Mouse (Mus musculus) frontal cortex, adult (tissue): ENCODE measurements around the gene Tesk1.

Source experiments
- ATAC-seq: cut with Nextera tagmentation; 2 replicates; pipeline ENCODE4 v1.9.2; 2017; ENCODE audit warnings: mild to moderate bottlenecking, moderate library complexity, mixed read lengths; ENCODE audit not compliant: low TSS enrichment

Gene Tesk1

DNA sequence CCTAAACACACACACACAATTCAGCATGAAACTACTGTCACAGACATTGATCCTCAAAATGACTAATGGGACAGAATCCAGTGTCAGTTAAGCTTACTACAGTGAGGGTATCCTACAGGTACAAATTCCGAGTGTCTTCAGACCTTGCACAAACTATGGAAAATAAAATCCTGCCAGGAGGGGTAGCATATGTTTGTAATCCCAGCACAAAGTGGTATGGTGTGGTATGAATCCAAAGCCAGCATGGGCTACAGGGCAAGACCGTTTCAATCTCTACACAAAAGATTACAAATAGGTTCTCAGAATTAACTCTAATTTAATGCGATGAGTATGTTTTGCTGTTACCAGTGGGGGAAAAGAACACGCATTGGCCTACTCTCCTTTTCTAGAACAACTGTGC, at the start of gene Tesk1:
Gene Tesk1, plus strand, starts transcription at position 301 of the 400 bp plus-strand sequence.
- 0 out of 2 replicates have a peak, but pooled peaks have one; percentile 1 for ATAC-seq

DNA sequence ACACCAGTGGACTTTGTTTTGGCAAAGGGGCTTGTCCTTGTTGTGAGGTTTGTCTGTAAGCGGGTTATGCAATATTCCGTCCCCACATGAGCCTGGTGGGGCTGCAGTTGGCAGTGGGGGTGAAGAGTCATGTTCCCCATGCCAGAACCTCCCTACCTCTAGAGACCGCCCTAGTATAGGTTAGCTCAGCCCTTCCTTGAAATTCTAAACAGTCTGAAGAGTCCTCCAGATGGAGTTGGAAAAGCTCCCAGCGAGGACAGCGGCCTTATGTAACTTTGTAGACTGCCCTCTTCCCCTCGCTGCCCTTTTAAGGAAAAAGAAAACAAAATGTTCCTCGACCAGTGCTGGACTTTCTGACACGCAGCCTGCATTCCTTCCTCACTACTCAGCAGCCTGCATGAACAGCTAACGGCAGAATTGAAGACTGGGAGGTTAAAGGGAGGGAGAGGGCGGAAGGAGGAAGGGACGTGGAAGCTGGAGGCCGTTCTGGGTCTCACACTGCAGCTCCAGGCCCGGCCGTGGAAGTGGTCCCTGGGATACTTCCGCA, 47.3 kb upstream of the Tesk1 start:
- no peak for ATAC-seq

DNA sequence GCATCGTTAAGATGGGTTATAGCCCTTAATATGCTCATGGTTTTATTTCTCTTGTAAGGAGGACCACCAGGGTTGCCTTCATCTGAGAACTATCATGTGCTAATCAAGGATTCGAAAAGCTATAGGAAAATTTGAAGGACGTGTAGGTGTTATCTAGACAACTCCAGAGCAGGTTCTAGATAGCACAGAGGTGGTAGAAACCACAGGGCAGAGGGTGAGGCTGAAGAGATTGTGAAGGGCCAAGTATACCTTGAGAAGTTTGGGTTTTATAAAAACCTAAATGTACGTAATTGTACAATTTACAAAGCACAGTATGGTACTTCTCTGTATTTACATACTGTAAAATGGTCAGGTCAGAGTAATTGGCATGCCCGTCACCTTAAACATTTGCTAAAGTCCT, 46.6 kb upstream of the Tesk1 start:
- ATAC-seq: no peak

DNA sequence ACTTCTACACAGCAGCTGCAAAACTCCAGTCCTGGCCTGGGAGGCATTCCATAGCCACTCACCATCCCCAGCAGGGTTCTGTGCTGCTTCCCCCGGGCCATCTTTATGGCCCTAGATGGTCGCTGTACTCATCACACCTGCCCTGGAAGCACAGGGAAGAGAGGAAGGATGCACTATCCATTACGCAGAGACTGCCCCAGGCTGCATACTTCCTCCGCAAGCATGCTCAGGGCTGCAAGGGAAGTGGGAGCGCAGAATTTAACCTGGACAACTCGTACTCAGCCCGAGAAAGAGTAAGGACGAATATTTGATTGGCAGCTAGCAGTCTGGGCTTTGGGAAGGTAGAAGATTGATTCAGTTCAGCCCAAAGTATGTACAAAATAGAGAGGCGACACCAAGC, 45.9 kb upstream of the Tesk1 start:
- ATAC-seq: no peak

DNA sequence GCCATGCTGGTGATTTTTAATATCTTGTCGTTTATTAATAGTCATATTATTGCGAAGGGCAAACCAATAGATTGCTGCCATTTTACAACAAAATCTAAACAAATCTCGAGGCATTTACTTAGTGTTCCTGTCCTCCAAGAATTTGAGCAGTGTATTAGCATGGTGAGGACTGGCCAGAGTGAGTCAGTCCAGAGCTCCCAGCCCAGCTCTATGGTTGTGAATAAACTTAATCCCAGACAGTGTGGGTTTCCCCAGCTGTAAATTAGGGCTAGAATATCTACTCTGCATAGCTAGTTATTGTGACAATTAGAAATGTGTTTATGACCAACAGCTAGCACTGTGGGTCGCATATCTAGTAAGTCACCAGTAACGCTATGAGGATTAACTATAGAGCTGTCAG, 45.4 kb upstream of the Tesk1 start:
- ATAC-seq: no peak

DNA sequence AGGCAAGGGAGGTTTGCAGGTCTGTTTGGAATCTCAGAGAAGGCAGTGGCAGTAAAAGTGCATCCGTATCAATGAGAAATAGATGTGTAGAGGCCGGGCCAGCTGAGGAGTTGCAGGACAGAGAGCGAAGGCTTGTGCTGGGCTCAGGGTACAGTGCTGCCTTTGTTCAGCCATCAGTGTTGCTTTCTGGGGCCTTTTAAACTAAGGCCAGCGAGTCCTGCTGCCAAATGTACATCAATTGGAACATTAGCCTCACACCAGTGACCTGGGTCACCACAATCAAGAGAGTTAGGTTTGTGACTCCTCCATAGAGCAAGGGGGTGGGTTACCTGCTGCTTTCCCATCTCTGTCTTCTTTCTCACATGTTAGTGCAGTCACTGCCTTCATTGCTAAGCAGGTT, 43.7 kb upstream of the Tesk1 start:
- 0 out of 2 replicates have a peak, but pooled peaks have one; percentile 13 for ATAC-seq

DNA sequence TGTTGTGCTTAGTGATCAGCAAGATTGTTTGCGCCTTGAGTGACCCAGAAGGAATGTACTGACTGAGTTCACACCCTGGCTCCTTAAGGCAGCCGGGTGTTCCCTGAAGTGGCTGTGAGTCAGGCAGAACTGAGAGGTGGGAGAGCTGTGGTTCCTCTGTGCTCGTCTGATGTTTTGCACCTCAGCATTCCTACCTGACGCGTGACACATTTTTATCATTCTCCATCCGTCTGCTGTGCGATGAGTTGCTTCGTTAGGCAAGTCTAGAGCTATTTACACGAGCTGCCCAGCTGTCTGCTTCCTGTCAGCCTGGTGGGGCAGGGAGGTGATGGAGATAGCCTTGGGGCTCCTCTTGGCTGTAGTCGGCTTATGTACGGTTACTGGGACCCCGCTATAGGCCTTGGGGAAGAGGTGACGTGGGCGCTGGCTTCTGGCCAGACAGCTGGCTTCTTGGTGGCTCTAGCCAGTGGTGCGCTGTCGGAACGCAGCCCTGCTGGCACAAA, 42.9 kb upstream of the Tesk1 start:
- ATAC-seq: peak; percentile 24

DNA sequence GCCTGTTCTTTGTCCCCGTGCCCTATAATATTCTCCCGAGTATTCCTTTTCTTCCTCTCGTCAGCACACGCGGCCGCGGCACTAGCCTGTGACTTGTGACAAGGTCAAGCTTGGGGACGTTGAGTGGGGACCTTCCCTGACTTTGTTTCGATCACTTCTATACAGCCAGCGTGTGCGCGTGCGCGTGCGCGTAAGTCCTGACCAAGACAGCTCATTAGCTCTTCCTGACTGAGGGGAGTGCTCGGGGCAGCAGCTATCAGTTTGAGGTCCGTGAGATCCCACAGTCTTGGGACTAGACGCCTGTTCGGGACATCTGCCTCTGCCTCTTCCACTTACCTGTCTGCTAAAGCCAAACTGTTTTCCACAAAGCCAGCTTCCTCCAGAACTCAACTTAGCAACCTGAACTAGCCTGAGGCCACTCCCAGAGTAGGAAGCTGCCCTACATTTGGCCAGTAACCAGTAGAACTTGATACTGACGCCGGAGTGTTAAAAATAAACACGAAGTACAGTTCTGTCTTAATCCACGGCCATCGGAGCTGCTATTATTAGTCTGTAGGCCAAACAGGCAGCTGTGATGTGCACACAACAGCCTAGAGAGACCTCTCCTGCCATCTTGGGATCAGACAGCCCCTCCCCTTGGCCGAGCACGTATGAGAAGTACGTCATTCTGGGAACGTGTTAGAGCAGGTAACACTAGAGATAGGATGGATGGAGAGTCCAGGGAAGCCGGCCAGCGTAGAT, 42.2 kb upstream of the Tesk1 start:
- no peak for ATAC-seq

DNA sequence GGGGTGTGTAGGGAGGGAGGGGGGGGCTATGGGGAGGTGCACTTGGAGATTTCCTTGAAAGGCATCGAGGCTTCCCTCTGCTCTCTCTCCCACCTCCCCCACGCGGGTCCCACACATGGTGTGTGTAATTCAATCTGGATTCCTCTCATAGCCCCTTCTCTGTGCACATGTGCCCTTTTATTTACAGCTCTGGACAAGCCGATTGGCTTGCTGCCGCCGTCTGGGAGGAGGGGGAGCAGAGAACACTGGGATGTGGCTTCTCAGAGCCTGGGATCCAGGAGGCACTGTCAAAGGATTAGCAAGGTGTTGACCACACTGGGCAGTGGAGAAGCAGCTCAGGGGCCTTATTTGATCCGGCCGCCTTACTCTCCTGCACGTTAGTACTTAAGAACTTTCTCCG, 40.8 kb upstream of the Tesk1 start:
- ATAC-seq: no peak

DNA sequence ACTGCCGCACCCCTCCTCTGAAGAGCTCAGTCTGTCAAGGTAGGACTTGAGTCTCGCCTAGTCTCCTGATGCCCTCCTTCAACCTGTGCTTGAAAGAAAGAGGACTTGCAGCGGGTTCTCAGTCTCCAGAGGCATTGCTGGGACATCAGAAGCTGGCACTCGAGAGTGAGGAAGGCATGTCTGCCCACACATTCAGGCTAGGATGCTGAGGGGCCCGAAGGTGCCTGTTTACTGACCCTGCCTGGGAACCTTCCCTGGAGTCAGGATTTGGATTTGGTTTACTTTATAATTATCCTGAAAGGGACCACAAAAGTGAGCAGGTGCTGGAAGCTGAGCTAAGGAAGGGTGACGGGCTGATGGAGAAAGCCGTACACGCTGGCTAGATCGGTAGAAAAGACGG, 40.3 kb upstream of the Tesk1 start:
- no peak for ATAC-seq

DNA sequence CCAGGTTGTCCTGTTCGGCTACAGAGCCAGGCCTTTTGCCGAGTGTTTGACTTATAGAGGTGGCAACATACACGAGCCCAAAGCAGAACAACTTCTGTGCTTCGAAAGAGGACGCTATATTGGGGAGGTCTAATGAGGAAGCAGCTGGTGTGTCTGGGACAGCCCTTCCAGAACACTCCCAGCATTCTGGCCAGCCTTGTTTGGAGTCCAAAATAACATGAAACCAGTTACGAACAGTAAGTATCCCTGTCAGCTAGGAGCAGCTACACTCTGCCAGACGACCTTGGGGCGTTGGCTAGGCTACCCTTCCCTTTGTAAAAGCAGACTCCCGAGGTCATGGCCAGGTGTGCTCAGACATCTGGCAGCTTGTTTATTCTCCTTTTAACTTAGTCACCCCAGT, 39.5 kb upstream of the Tesk1 start:
- ATAC-seq: no peak

DNA sequence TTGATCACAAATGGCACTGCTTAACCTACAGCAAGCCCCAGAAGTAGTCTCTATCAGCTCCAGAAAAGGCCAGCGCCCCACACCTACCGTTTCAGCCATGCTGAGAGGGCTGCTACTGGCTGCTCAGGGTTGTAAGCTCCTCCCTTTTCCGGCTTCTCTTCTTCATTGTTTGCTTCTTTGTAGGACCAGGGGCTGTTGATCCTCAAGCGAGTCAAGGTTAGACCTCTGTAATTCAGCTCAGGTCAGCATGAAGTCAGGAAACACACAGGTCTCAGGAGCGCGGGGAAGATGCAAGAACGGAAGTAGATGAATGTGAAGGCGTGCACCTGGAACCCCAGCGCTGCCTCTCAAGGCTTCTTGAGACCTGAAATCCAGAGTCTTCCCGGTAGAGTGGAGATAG, 37.0 kb upstream of the Tesk1 start:
- ATAC-seq: no peak

DNA sequence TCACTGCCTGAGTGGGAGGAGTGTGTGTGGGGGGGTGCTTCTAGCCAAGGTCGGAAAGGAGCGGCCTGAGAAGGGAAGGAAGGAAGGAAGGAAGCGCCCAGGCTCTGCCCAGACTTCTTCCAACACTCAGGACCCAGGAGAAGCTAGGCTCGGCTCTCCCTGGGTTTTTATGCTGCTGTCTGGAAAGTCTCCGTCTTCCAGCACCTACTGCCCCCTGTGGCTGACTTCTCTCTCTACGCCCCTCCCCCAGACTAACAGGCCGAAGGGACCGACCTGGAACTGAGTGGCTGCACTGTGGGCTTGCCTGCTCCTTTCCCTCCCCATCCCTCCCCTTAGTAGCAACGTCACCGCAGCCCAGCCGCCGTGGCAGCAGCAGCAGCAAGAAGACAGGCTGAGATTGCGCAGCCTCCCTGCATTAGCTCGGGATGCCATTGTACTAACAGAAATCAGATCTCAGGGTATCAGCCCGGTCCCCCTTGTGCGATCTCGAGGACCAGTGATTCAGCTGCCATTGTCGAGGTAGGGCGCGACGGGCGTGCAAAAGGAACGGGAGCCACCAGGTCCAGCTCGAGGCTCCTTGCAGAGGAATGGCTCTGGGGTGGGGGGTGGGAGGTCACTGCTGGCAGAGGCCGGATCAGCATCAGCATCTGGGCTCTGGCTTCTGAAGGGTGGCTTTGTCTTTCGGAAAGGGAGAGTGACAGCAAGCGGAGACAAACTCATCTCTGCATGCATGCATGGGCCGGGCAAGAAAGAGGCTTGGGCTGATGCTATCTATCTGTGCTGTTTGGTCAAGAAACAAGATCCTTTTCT, 35.4 kb upstream of the Tesk1 start:
- ATAC-seq: peak; percentile 86

DNA sequence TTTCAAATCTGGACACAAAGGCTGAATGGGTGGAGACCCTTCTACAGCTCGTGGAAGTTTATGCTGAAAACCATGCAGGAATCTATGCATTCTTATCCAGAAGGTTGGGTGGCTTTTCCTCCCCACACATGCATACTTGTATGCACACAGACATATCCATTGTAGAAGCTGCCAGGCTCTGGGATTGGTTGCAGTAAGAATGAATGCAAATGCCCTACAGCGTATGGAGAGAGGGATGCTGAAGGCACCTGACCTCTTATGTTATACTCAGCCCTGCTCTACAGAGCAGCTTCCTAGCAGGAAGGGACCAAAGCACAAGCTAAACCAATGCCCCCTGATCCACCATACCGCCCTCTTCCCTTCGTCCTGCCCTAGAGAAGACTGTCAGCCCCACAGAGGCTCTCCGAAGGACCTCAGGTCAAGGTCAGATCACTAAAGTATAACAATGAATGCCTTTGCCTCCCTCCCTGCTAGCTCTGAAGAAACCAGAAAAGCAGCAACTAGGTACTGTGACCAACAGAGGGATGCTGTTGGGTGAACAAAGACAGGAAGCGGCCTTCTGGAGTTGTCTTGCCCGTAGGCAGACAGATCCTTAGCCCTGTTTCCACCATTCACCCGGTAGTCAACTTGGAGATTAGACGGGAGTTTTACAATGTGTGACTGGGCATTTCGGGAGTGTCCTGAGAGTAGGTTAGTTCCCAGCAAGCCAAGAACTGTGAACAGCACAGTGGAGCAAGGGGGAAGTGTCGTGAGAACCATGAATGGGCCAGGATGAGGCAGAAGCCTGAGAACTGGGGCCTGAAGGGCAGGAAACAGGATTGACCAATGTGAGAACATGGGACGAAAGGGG, 34.4 kb upstream of the Tesk1 start:
- ATAC-seq: peak; percentile 24; the same call in 1 of the 2 replicates

DNA sequence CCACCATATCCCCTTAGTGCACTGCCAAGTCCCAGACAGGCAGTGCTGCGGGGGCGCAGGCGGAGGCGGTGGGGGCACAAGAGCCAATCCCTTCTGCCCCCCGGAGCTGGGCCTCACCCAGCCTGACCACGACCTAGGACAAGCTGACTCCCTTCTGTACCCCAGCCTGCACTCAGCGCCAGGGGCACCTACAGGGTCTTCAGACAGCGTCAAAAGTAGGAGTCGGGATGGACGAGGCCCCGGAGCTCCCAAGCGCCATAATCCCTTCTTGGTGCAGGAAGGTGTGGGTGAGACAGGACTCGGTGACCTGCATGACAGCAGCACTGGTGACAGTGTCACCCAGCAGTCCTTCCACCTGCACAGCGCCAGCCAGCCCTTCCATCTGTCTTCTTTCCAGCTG, 27.0 kb upstream of the Tesk1 start:
- no peak for ATAC-seq

DNA sequence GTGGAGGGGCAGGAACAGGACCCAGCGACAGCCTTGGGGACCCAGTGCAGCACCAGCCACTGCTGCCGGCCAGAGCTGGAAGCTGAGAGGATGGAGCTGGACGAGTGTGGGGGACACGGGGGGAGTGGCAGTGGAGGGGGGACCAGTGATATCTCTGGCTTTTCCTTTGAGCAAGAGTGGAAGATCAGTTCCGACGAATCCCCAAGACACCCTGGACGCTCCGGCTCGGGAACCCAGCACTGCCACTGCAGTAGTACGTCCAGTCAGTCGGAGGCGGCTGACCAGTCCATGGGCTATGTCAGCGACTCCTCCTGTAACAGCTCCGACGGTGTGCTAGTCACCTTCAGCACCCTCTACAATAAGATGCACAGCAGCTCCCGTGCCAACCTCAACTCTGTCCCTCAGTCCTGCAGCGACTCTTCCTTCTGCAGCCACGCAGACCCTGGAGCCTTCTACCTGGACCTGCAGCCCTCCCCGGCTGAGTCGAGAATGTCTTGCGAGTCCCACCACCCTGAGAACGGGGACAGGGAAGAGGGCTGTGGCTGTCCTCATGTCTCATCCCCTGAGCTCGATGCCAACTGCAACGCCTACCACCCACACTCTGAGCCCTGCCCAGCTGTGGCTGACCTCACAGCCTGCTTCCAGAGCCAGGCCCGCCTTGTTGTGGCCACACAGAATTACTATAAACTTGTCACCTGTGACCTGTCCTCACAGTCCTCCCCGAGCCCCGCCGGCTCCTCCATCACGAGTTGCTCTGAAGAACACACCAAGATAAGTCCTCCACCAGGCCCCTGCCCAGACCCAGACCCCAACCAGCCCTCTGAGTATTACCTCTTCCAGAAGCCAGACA, 26.3 kb upstream of the Tesk1 start:
- ATAC-seq: no peak

DNA sequence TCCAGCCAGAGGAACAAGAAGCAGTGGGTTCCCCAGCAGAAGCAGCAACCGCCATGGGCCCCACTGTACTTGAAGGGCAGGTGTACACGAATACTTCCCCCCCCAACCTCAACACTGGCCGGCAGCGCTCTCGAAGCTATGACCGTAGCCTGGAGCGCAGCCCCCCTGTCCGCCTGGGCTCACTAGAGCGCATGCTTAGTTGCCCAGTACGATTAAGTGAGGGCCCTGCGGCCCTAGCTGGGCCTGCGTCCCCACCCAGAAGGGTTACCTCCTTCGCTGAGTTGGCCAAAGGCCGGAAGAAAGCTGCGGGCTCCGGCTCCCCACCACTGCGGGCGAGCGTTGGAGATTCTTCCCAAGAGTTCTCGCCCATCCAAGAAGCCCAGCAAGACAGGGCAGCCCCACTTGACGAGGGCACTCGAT, 25.7 kb upstream of the Tesk1 start:
- no peak for ATAC-seq

DNA sequence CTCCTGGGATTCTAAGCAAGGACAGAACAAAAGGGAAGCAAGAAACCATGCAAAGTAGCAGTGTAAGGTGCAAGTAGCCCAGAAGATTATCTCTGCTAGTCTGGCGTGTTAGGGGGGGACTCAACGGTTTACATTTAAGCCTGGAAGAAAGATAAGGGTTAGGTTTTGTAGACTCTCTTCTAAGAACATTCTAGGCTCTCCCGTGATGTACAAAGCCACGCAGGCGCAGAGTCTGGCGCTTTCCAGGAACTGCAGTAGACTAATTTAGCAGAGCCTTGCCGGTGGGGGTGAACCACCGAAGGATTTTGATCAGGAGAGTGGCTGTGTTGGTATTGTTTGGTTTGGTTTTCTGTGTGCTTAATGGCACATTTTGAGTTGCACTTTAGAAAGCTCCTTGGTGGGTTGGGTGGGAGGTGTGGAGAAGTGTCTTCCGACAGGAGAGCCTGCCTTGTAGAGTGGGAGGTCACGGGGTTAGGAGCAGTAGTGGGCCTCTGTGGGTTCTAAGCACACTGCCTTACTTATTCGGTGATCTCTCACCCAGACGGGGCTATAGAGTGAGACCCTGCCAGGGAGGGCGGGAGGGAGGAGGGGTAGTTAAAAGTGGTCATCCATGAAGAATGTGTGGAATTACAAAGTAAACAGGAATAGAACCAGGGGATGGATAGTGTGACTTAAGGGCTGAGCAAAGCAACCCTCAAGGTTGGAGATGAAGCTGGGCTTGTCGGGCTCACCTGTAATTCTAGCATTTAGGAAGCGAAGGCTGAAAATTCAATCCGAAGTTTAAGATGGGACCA, 24.3 kb upstream of the Tesk1 start:
- peak; percentile 42 for ATAC-seq

DNA sequence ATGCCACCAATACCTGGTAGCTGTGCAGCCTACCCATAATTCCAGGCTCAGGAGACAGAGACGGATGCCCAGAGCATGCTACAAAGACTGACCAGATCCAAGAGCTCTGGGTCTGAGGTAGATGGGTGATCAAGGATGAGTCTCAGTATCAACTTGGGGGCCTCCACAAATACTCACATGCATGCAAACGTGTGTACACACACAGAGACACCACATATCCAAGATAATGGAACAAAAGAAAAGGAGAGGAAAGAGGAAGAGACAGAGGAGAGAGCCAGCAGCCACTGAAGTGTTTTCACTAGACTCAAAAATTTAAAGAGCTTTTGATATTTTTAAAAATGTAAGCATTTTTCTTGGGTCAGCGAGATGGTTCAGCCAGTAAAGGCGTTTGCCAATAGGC, 23.3 kb upstream of the Tesk1 start:
- no peak for ATAC-seq
